In genomic region chr6:47200671-47201070, GRCm38 (mm10) we compare ENCODE assay signal across 24 mouse cellular contexts.
"Had no signal": no experiment of that assay in that cellular context is flagged by ENCODE, and none has a peak within 500 bp of the region (broad histone marks: within the 10 kb centered on the region; RNA-seq: fewer than 3 reads in every experiment).

No protein-coding gene starts in this region.

- DNase-seq: cerebellum, adult 8-10 months; cerebellum, adult 9-11 months; cerebellum, postnatal 10 days; cerebellum, postnatal 14 days; cerebellum, postnatal 25 days; cerebellum, postnatal 36 days; embryo, embryonic 11 days; forebrain, postnatal 0 days; gastrocnemius, adult 2 months; gastrocnemius, postnatal 10 days; gastrocnemius, postnatal 14 days; gastrocnemius, postnatal 25 days; gastrocnemius, postnatal 36 days; heart, adult 18-20 months had no signal

- H3K27ac ChIP-seq: embryonic facial prominence, embryonic 10.5 days; embryonic facial prominence, embryonic 12.5 days; embryonic facial prominence, embryonic 13.5 days; embryonic facial prominence, embryonic 15.5 days; forebrain, embryonic 10.5 days; forebrain, embryonic 12.5 days; forebrain, embryonic 13.5 days; forebrain, embryonic 15.5 days; gastrocnemius, adult 2 months; heart, embryonic 10.5 days had no signal

- H3K36me3 ChIP-seq: embryonic facial prominence, embryonic 10.5 days; embryonic facial prominence, embryonic 12.5 days; embryonic facial prominence, embryonic 13.5 days; embryonic facial prominence, embryonic 15.5 days; forebrain, embryonic 10.5 days; forebrain, embryonic 12.5 days; forebrain, embryonic 15.5 days; heart, embryonic 10.5 days had no signal

- H3K9ac ChIP-seq: embryonic facial prominence, embryonic 12.5 days; embryonic facial prominence, embryonic 13.5 days; embryonic facial prominence, embryonic 15.5 days; forebrain, embryonic 12.5 days; forebrain, embryonic 13.5 days; forebrain, embryonic 15.5 days; forebrain, postnatal 0 days had no signal

- H3K4me1 ChIP-seq: embryonic facial prominence, embryonic 10.5 days; embryonic facial prominence, embryonic 12.5 days; embryonic facial prominence, embryonic 13.5 days; embryonic facial prominence, embryonic 15.5 days; forebrain, embryonic 15.5 days; heart, embryonic 10.5 days had no signal

- H3K27me3 ChIP-seq: embryonic facial prominence, embryonic 12.5 days; embryonic facial prominence, embryonic 13.5 days; embryonic facial prominence, embryonic 15.5 days; forebrain, embryonic 12.5 days; forebrain, embryonic 13.5 days; forebrain, embryonic 15.5 days had no signal

- H3K4me3 ChIP-seq: embryonic facial prominence, embryonic 10.5 days; embryonic facial prominence, embryonic 12.5 days; embryonic facial prominence, embryonic 13.5 days; embryonic facial prominence, embryonic 15.5 days; erythroblast, embryonic 14.5 days; forebrain, embryonic 10.5 days; forebrain, embryonic 12.5 days; forebrain, embryonic 13.5 days; forebrain, embryonic 15.5 days; gastrocnemius, adult 2 months; heart, embryonic 10.5 days had no signal
